Mouse (Mus musculus) liver, adult 10 weeks (tissue): ENCODE results near the gene Ctu2. TPM values are rescaled to one million over a fixed set of nuclear protein-coding genes. Genes with fewer than 3 reads are reported as not detected.

Experiments used
- polyA plus RNA-seq: library from polyadenylated mRNA; stranded (reverse); fragments of 350-450 nt; fragmentation: Illumina TruSeq; extraction: RNeasy Lipid Tissue Mini Kit (QIAGEN cat#74804); gene quantifications from one replicate; pipeline ENCODE4 v1.2.3, GENCODE M21; 2014; ENCODE audit warnings: low read depth, low replicate concordance

Gene Ctu2
- not detected for polyA plus RNA-seq

DNA sequence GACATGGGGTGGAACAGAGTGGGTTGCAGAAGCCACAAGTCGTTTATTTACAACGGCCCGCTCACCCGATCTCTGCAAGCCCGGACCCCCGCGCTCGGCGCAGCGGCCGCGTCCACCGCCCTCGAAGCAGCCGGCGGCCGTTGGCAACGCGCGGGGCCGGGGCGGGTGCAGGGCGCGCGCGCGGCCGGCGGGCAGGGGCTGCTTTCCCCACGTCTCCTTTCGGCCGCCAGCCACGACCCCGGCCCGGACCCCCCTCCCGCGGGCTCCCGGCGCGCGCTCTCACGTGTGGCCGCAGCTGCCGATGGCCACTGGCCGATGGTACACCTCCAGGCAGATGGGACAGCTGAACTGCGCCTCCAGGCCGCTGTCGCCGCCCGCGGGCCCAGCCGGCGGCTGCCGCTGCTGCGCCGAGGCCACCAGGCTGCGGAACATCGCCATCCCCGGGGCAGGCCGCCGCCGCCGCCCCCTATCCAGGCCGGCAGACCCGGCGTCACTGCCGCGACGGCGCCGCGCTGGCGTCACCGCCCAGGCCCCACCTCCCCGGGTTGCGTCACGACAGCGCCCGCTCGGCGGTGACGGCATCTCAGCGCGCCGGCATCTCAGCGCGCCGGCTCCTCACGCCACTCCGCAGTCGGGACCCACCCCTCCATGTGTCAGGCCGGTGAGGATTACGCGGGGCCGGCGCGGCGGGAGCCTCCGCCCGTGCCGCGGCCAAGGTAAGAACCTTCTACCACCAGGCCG is at the start of gene Ctu2, which contains the start of gene Rnf166:
Gene Ctu2, plus strand, starts transcription at position 564 of the 741 bp plus-strand sequence.
Gene Rnf166, minus strand, starts transcription at position 485 of the 741 bp plus-strand sequence.

DNA sequence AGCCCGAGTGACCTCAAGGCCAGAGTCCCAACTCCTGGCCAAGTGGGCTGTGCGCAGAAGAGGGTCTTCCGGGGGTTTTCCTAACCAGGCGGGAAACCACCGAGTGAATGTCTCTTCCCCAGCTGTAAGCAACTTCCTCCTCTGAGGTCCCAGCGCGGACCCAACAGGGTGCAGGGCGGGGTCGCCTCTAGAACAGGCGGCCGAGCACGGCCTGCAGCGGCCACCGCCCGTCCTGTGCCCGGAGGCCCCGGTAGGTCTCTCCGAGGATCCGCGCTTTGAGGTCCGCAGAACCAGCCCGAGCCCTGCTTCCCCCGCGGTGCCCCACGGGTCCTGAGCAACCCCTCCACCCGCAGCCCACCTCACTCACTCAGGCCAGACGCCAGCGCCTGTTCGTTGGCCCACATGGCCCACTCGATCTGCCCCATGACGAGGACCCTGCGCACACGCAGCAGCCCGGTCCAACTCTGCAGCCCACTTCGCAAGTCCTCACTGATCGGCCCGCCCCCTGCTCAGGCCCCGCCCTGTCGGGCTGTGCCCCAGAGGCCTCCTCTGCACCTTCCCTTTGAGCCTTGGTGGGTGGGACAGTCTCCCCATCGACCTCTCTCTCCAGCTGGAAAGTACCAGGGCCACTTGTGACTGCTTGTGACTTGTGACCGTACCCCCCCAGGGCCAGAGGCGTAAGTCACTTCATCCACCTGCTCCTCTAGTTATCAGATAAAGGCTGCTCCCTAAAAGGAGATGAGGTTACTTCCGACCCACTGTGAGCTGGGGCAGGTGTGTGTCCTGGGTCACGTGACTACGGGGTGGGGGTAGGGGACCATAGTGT is 43.3 kb upstream of the Ctu2 start, which contains the start of gene Cyba:
Gene Cyba, minus strand, starts transcription at position 488 of the 826 bp plus-strand sequence.

DNA sequence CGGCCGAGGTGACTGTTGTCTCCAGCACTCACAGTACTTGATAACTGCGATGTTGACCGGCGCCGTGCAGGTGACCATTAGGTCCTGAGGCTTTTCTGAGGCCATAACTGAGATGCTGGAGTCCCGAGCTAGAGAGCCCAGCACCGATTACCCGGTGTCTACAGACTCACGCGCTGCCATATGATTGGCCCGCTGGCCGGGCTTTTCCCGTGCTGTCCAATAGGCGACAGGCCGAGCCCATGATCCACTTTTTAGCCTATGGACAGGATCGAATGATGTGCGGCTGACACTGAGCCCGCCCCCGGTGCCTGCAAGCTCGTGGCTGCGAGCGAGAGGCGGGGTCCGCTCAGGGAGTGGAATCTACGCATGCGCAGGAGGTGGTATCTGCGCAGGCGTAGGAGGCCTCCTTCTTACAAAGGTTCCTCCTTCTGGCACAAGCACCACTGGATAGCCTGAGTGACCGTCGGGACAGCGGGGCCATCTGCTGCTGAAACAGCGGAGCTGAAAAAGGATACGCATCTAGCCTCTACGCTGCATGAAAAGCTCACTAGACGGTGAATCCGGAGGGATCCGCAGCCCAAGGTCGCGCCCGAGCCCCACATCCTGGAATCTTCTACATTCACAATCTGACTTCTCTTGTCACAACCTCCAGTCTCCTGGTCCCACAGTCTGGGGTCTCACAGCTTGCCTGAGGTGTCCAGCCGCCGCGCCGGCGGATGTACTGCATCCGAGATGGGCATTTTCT is 32.5 kb upstream of the Ctu2 start, which contains the start of gene Mvd:
Gene Mvd, minus strand, starts transcription at position 161 of the 745 bp plus-strand sequence.

DNA sequence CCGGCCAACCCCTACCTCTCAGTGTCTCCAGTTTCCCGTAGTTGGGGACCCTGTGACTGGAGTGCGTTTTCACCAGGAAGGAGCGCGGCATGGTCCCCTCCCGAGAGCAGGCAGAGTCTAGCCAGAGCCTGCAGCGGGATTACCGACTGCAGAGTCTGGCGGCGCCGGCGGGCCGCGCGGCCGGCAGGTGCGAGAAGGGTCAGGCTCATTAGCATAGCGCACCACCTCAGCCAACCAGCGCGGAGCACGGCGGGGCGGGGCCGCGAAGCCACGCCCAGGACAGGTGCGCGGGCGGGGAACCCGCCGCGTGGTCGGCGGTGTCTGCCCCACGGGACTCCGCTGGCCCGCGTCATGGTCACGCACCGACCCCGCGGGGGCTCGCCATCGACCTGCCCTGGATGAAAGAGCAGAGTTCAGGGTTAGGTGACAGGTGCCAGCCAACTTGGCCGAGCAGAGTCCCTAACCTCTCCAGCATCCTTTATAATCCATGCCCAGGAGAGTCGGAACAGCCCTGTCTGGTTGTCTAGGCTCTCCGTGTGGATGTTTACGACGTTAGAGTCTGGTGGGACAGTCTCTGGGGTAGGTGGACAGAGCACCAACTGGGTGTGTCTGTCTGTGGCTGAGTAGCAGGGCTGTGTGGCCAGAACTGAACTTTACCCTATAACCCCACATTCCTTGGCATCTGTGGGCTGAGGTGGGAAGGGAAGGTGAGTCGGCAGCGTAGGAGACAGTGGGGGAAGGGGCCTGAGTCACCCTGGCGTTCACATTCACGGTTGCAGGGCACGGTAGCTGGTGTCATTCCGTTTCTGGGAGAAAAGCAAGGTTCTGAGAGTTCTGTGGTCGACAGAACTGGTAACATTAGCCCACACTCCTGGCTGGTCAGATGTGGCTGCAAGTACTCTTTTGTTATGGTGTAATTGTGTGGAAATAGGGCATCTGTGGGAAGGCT is 15.1 kb upstream of the Ctu2 start, which contains the start of gene Snai3:
Gene Snai3, minus strand, starts transcription at position 210 of the 949 bp plus-strand sequence.

Other genes starting within 250 kb of the Ctu2 start
- gene Zfpm1, start 194.0 kb upstream of the Ctu2 start, polyA plus RNA-seq: 0.87 TPM
- not detected for gene Trhr2, start 115.4 kb upstream of the Ctu2 start, polyA plus RNA-seq
- gene Zc3h18, start 99.5 kb upstream of the Ctu2 start, polyA plus RNA-seq: 9.1 TPM
- gene Il17c, start 54.1 kb upstream of the Ctu2 start, polyA plus RNA-seq: not detected
- not detected for gene Cyba, start 43.2 kb upstream of the Ctu2 start, polyA plus RNA-seq
- 0.50 TPM for gene Mvd, start 32.7 kb upstream of the Ctu2 start, polyA plus RNA-seq
- not detected for gene Snai3, start 15.4 kb upstream of the Ctu2 start, polyA plus RNA-seq
- 3.4 TPM for gene Rnf166, start 79 bp upstream of the Ctu2 start, polyA plus RNA-seq
- gene Piezo1, start 75.2 kb downstream of the Ctu2 start, polyA plus RNA-seq: 0.19 TPM
- 0.24 TPM for gene Cdt1, start 91.9 kb downstream of the Ctu2 start, polyA plus RNA-seq
- 2.4 TPM for gene Aprt, start 100.8 kb downstream of the Ctu2 start, polyA plus RNA-seq
- 0.48 TPM for gene Galns, start 135.3 kb downstream of the Ctu2 start, polyA plus RNA-seq
- 3.3 TPM for gene Trappc2l, start 135.5 kb downstream of the Ctu2 start, polyA plus RNA-seq
- not detected for gene Pabpn1l, start 146.6 kb downstream of the Ctu2 start, polyA plus RNA-seq
- 0.48 TPM for gene Cbfa2t3, start 223.0 kb downstream of the Ctu2 start, polyA plus RNA-seq